Mouse (Mus musculus): Measurements from ENCODE around the gene Mtr. TPM values are rescaled to one million over a fixed set of nuclear protein-coding genes. Genes with fewer than 3 reads are reported as not detected.

Gene Mtr
- total and polyA plus RNA-seq, 3 experiments = 26.4 to 58.5 (median 48.7) TPM

GRCm38 (mm10) chr13:12165461-12166058 lies 92.4 kb downstream of the Mtr start:
- H3K4me1 ChIP-seq (ENCODE audit: insufficient read depth, low read depth, low read length) = no peaks in the 10 kb centered on the region
- H3K9me3 ChIP-seq (replicated peaks) = no peaks in the 10 kb centered on the region
- H3K4me3 ChIP-seq (ENCODE audit: low read depth, low read length) = no peak overlapping the region
- no peak for DNase-seq (ENCODE audit: low spot score)
- no peak for ATAC-seq (ENCODE audit: extremely low read depth, insufficient number of reproducible peaks, low FRiP score, poor library complexity, severe bottlenecking)
- H3K36me3 ChIP-seq (replicated peaks) = no peaks in the 10 kb centered on the region
- TF ChIP-seq POLR2AphosphoS5 (IDR thresholded peaks at IDR 0.05; ENCODE audit: insufficient replicate concordance, low read depth, low read length) (no peak), CTCF (IDR thresholded peaks at IDR 0.05; ENCODE audit: low read depth, low read length) (no peak)
- H3K27me3 ChIP-seq (ENCODE audit: insufficient read depth, low read length) = peaks cover 13% of the 10 kb centered on the region

GRCm38 (mm10) chr13:12162457-12162856 lies 95.5 kb downstream of the Mtr start:
- TF ChIP-seq TAL1 (conservative IDR thresholded peaks at IDR 0.05; ENCODE audit: low read depth, low read length) = no peak
- no peak for TF ChIP-seq GATA2 (IDR thresholded peaks at IDR 0.05; ENCODE audit: borderline replicate concordance, low read depth, low read length)
- no peak for TF ChIP-seq POLR2AphosphoS5 (IDR thresholded peaks at IDR 0.05; ENCODE audit: insufficient replicate concordance, low read depth, low read length)
- TF ChIP-seq CTCF (IDR thresholded peaks at IDR 0.05; ENCODE audit: low read depth, low read length) = no peak
- no peak for TF ChIP-seq GATA1 (IDR thresholded peaks at IDR 0.05; ENCODE audit: borderline replicate concordance, low read length)
- no peak for ATAC-seq (ENCODE audit: extremely low read depth, insufficient number of reproducible peaks, low FRiP score, poor library complexity, severe bottlenecking)

GRCm38 (mm10) chr13:12160121-12160475 lies 97.8 kb downstream of the Mtr start:
- H3K4me3 ChIP-seq (ENCODE audit: low read depth, low read length) = no peak overlapping the region
- ATAC-seq (ENCODE audit: extremely low read depth, insufficient number of reproducible peaks, low FRiP score, poor library complexity, severe bottlenecking) (no peak), DNase-seq (ENCODE audit: low spot score) (no peak)
- H3K9me3 ChIP-seq (replicated peaks) = no peaks in the 10 kb centered on the region
- peaks cover 5% of the 10 kb centered on the region for H3K27me3 ChIP-seq (ENCODE audit: insufficient read depth, low read length)
- no peaks in the 10 kb centered on the region for H3K36me3 ChIP-seq (replicated peaks)
- H3K4me1 ChIP-seq (ENCODE audit: insufficient read depth, low read depth, low read length) = no peaks in the 10 kb centered on the region
- no peak for TF ChIP-seq GATA1 (IDR thresholded peaks at IDR 0.05; ENCODE audit: borderline replicate concordance, low read length)
- no peak for TF ChIP-seq TAL1 (conservative IDR thresholded peaks at IDR 0.05; ENCODE audit: low read depth, low read length)
- no peak for TF ChIP-seq CTCF (IDR thresholded peaks at IDR 0.05; ENCODE audit: low read depth, low read length)
- no peak for TF ChIP-seq GATA2 (IDR thresholded peaks at IDR 0.05; ENCODE audit: borderline replicate concordance, low read depth, low read length)
- no peak for TF ChIP-seq POLR2AphosphoS5 (IDR thresholded peaks at IDR 0.05; ENCODE audit: insufficient replicate concordance, low read depth, low read length)

More at GRCm38 (mm10) chr13:12162457-12162856, 95.5 kb downstream of the Mtr start:
- no peak for DNase-seq (ENCODE audit: low spot score)
- no peaks in the 10 kb centered on the region for H3K4me1 ChIP-seq (ENCODE audit: insufficient read depth, low read depth, low read length)
- no peaks in the 10 kb centered on the region for H3K36me3 ChIP-seq (replicated peaks)
- no peaks in the 10 kb centered on the region for H3K9me3 ChIP-seq (replicated peaks)
- no peak overlapping the region for H3K4me3 ChIP-seq (ENCODE audit: low read depth, low read length)
- peaks cover 14% of the 10 kb centered on the region for H3K27me3 ChIP-seq (ENCODE audit: insufficient read depth, low read length)

- TF ChIP-seq CTCF (IDR thresholded peaks at IDR 0.05; ENCODE audit: low read depth, low read length) (no peak), POLR2AphosphoS5 (IDR thresholded peaks at IDR 0.05; ENCODE audit: insufficient replicate concordance, low read depth, low read length) (no peak), GATA2 (IDR thresholded peaks at IDR 0.05; ENCODE audit: borderline replicate concordance, low read depth, low read length) (no peak), GATA1 (IDR thresholded peaks at IDR 0.05; ENCODE audit: borderline replicate concordance, low read length) (no peak), TAL1 (conservative IDR thresholded peaks at IDR 0.05; ENCODE audit: low read depth, low read length) (no peak)
- DNase-seq (ENCODE audit: low spot score) = no peak
These were observed 98.4 kb downstream of the Mtr start for GRCm38 (mm10) chr13:12159288-12160120.

GRCm38 (mm10) chr13:12153922-12154321 lies 104.0 kb downstream of the Mtr start:
- Histone ChIP-seq H3K4me1 (ENCODE audit: insufficient read depth, low read depth, low read length) (no peaks in the 10 kb centered on the region), H3K36me3 (replicated peaks) (no peaks in the 10 kb centered on the region), H3K27me3 (ENCODE audit: insufficient read depth, low read length) (no peaks in the 10 kb centered on the region; the same call in none of the 2 replicates), H3K4me3 (ENCODE audit: low read depth, low read length) (no peak overlapping the region), H3K9me3 (replicated peaks) (no peaks in the 10 kb centered on the region)
- no peak for DNase-seq (ENCODE audit: low spot score)
- ATAC-seq (ENCODE audit: extremely low read depth, insufficient number of reproducible peaks, low FRiP score, poor library complexity, severe bottlenecking) = no peak
- TF ChIP-seq GATA2 (IDR thresholded peaks at IDR 0.05; ENCODE audit: borderline replicate concordance, low read depth, low read length) (no peak), CTCF (IDR thresholded peaks at IDR 0.05; ENCODE audit: low read depth, low read length) (no peak)

More at GRCm38 (mm10) chr13:12159288-12160120, 98.4 kb downstream of the Mtr start:
- Histone ChIP-seq H3K4me3 (ENCODE audit: low read depth, low read length) (no peak overlapping the region), H3K27me3 (ENCODE audit: insufficient read depth, low read length) (peaks cover 5% of the 10 kb centered on the region), H3K4me1 (ENCODE audit: insufficient read depth, low read depth, low read length) (no peaks in the 10 kb centered on the region), H3K9me3 (replicated peaks) (no peaks in the 10 kb centered on the region), H3K36me3 (replicated peaks) (no peaks in the 10 kb centered on the region)
- no peak for ATAC-seq (ENCODE audit: extremely low read depth, insufficient number of reproducible peaks, low FRiP score, poor library complexity, severe bottlenecking)

- Histone ChIP-seq H3K27me3 (ENCODE audit: insufficient read depth, low read length) (peaks cover 3% of the 10 kb centered on the region; the same call in 1 of the 2 replicates), H3K4me1 (ENCODE audit: insufficient read depth, low read depth, low read length) (no peaks in the 10 kb centered on the region), H3K4me3 (ENCODE audit: low read depth, low read length) (no peak overlapping the region), H3K36me3 (replicated peaks) (no peaks in the 10 kb centered on the region), H3K9me3 (replicated peaks) (no peaks in the 10 kb centered on the region)
- DNase-seq (ENCODE audit: low spot score) = no peak
- TF ChIP-seq CTCF (IDR thresholded peaks at IDR 0.05; ENCODE audit: low read depth, low read length) (no peak), GATA1 (IDR thresholded peaks at IDR 0.05; ENCODE audit: borderline replicate concordance, low read length) (no peak), TAL1 (conservative IDR thresholded peaks at IDR 0.05; ENCODE audit: low read depth, low read length) (no peak), POLR2AphosphoS5 (IDR thresholded peaks at IDR 0.05; ENCODE audit: insufficient replicate concordance, low read depth, low read length) (no peak), GATA2 (IDR thresholded peaks at IDR 0.05; ENCODE audit: borderline replicate concordance, low read depth, low read length) (no peak)
- no peak for ATAC-seq (ENCODE audit: extremely low read depth, insufficient number of reproducible peaks, low FRiP score, poor library complexity, severe bottlenecking)
These were observed 110.9 kb downstream of the Mtr start for GRCm38 (mm10) chr13:12146918-12147507.
